Mouse (Mus musculus): ENCODE results near the gene Gm19426.

Gene Gm19426

GRCm38 (mm10) chr2:84743561-84743960 is at the start of gene Gm19426:
Gene Gm19426, minus strand, starts transcription at chr2:84743655.
- DNase-seq (ENCODE audit: low read depth, low spot score): peak; percentile 89

GRCm38 (mm10) chr2:84793154-84793553 is 49.7 kb upstream of the Gm19426 start:
- DNase-seq (ENCODE audit: low read depth, low spot score): no peak

- DNase-seq (ENCODE audit: low read depth, low spot score): no peak
Measured at GRCm38 (mm10) chr2:84792516-84792915, 49.1 kb upstream of the Gm19426 start.

- no peak for DNase-seq (ENCODE audit: low read depth, low spot score)
Measured at GRCm38 (mm10) chr2:84790418-84790817, 47.0 kb upstream of the Gm19426 start.

GRCm38 (mm10) chr2:84788316-84788715 is 44.9 kb upstream of the Gm19426 start:
- DNase-seq (ENCODE audit: low read depth, low spot score): no peak

GRCm38 (mm10) chr2:84783840-84784566 is 40.5 kb upstream of the Gm19426 start:
- DNase-seq (ENCODE audit: low read depth, low spot score): no peak

GRCm38 (mm10) chr2:84783315-84783714 is 39.9 kb upstream of the Gm19426 start:
- no peak for DNase-seq (ENCODE audit: low read depth, low spot score)

GRCm38 (mm10) chr2:84779210-84779609 is 35.8 kb upstream of the Gm19426 start:
- no peak for DNase-seq (ENCODE audit: low read depth, low spot score)

GRCm38 (mm10) chr2:84777706-84778105 is 34.3 kb upstream of the Gm19426 start:
- DNase-seq (ENCODE audit: low read depth, low spot score): no peak

- no peak for DNase-seq (ENCODE audit: low read depth, low spot score)
Measured at GRCm38 (mm10) chr2:84775665-84776064, 32.2 kb upstream of the Gm19426 start.

GRCm38 (mm10) chr2:84775241-84775640 is 31.8 kb upstream of the Gm19426 start, which contains the start of gene Serping1:
Gene Serping1, minus strand, starts transcription at chr2:84775444.
- no peak for DNase-seq (ENCODE audit: low read depth, low spot score)

- DNase-seq (ENCODE audit: low read depth, low spot score): no peak
Measured at GRCm38 (mm10) chr2:84774751-84775150, 31.3 kb upstream of the Gm19426 start.

GRCm38 (mm10) chr2:84773195-84773594 is 29.7 kb upstream of the Gm19426 start:
- no peak for DNase-seq (ENCODE audit: low read depth, low spot score)

GRCm38 (mm10) chr2:84772454-84772853 is 29.0 kb upstream of the Gm19426 start:
- DNase-seq (ENCODE audit: low read depth, low spot score): no peak

- DNase-seq (ENCODE audit: low read depth, low spot score): no peak
Measured at GRCm38 (mm10) chr2:84770501-84770900, 27.0 kb upstream of the Gm19426 start.

GRCm38 (mm10) chr2:84762818-84763217 is 19.4 kb upstream of the Gm19426 start:
- no peak for DNase-seq (ENCODE audit: low read depth, low spot score)

GRCm38 (mm10) chr2:84762295-84762694 is 18.8 kb upstream of the Gm19426 start:
- DNase-seq (ENCODE audit: low read depth, low spot score): no peak

GRCm38 (mm10) chr2:84761840-84762239 is 18.4 kb upstream of the Gm19426 start:
- DNase-seq (ENCODE audit: low read depth, low spot score): no peak

GRCm38 (mm10) chr2:84761309-84761708 is 17.9 kb upstream of the Gm19426 start:
- no peak for DNase-seq (ENCODE audit: low read depth, low spot score)

- no peak for DNase-seq (ENCODE audit: low read depth, low spot score)
Measured at GRCm38 (mm10) chr2:84760777-84761176, 17.3 kb upstream of the Gm19426 start.

- DNase-seq (ENCODE audit: low read depth, low spot score): no peak
Measured at GRCm38 (mm10) chr2:84758542-84759127, 15.2 kb upstream of the Gm19426 start.

- no peak for DNase-seq (ENCODE audit: low read depth, low spot score)
Measured at GRCm38 (mm10) chr2:84757026-84757682, 13.7 kb upstream of the Gm19426 start.

- no peak for DNase-seq (ENCODE audit: low read depth, low spot score)
Measured at GRCm38 (mm10) chr2:84756245-84756644, 12.8 kb upstream of the Gm19426 start.
